Mouse (Mus musculus): ENCODE measurements around the gene Rab10. TPM values are rescaled to one million over a fixed set of nuclear protein-coding genes. Genes with fewer than 3 reads are reported as not detected.

The Rab10 gene
- polyA plus RNA-seq, 1 experiment from 2014 or later = 60.8 TPM

GRCm38 (mm10) chr12:3291849-3292248 lies 17.9 kb downstream of the Rab10 start:
- H3K27ac ChIP-seq (replicated peaks) = 0 out of 2 replicates have a peak overlapping the region, but pooled peaks have one; percentile 20
- no peak overlapping the region for H3K9ac ChIP-seq
- H3K4me3 ChIP-seq = no peak overlapping the region
- WGBS = 83% methylated on average over 1 of the region's 1 CpGs
- no peaks in the 10 kb centered on the region for H3K9me3 ChIP-seq
- peaks cover 19% of the 10 kb centered on the region for H3K4me1 ChIP-seq
- H3K36me3 ChIP-seq = peaks cover 13% of the 10 kb centered on the region
- no peak for ATAC-seq (ENCODE audit: extremely low read depth, insufficient number of reproducible peaks, low FRiP score, low TSS enrichment)
- no peaks in the 10 kb centered on the region for H3K27me3 ChIP-seq (replicated peaks)
- no peak overlapping the region for H3K4me2 ChIP-seq

- Histone ChIP-seq H3K27me3 (replicated peaks) (no peaks in the 10 kb centered on the region), H3K4me3 (no peak overlapping the region), H3K9ac (no peak overlapping the region), H3K36me3 (peaks cover 13% of the 10 kb centered on the region), H3K4me1 (peaks cover 15% of the 10 kb centered on the region), H3K9me3 (no peaks in the 10 kb centered on the region), H3K27ac (replicated peaks) (no peak overlapping the region), H3K4me2 (no peak overlapping the region)
- ATAC-seq (ENCODE audit: extremely low read depth, insufficient number of reproducible peaks, low FRiP score, low TSS enrichment) = no peak
- WGBS = 78% methylated on average over 4 of the region's 4 CpGs
Observed at GRCm38 (mm10) chr12:3291038-3291437, 18.7 kb downstream of the Rab10 start.

- no peak overlapping the region for H3K27ac ChIP-seq (replicated peaks)
- peaks cover 13% of the 10 kb centered on the region for H3K36me3 ChIP-seq
- H3K4me2 ChIP-seq = no peak overlapping the region
- H3K9ac ChIP-seq = no peak overlapping the region
- no peak overlapping the region for H3K4me3 ChIP-seq
- no peaks in the 10 kb centered on the region for H3K27me3 ChIP-seq (replicated peaks)
- H3K4me1 ChIP-seq = peaks cover 33% of the 10 kb centered on the region
- no peaks in the 10 kb centered on the region for H3K9me3 ChIP-seq
- WGBS = 100% methylated on average over 1 of the region's 1 CpGs
- ATAC-seq (ENCODE audit: extremely low read depth, insufficient number of reproducible peaks, low FRiP score, low TSS enrichment) = no peak
Observed at GRCm38 (mm10) chr12:3288440-3288839, 21.3 kb downstream of the Rab10 start.

- no peak overlapping the region for H3K4me2 ChIP-seq
- no peak overlapping the region for H3K9ac ChIP-seq
- 43% methylated on average over 1 of the region's 1 CpGs for WGBS
- no peak overlapping the region for H3K27ac ChIP-seq (replicated peaks)
- no peak overlapping the region for H3K4me3 ChIP-seq
- no peaks in the 10 kb centered on the region for H3K9me3 ChIP-seq
- H3K4me1 ChIP-seq = peaks cover 27% of the 10 kb centered on the region
- H3K36me3 ChIP-seq = peaks cover 10% of the 10 kb centered on the region
- H3K27me3 ChIP-seq (replicated peaks) = no peaks in the 10 kb centered on the region
- no peak for ATAC-seq (ENCODE audit: extremely low read depth, insufficient number of reproducible peaks, low FRiP score, low TSS enrichment)
Observed at GRCm38 (mm10) chr12:3285919-3286318, 23.9 kb downstream of the Rab10 start.

- Histone ChIP-seq H3K27me3 (replicated peaks) (no peaks in the 10 kb centered on the region), H3K4me2 (peak overlapping the region; percentile 31; the same call in 1 of the 2 replicates), H3K36me3 (peaks cover 6% of the 10 kb centered on the region; the same call in 1 of the 2 replicates), H3K27ac (replicated peaks) (no peak overlapping the region), H3K9me3 (no peaks in the 10 kb centered on the region), H3K4me3 (no peak overlapping the region), H3K4me1 (peaks cover 27% of the 10 kb centered on the region), H3K9ac (no peak overlapping the region)
- no peak for ATAC-seq (ENCODE audit: extremely low read depth, insufficient number of reproducible peaks, low FRiP score, low TSS enrichment)
- 78% methylated on average over 6 of the region's 6 CpGs for WGBS
Observed at GRCm38 (mm10) chr12:3285377-3285776, 24.4 kb downstream of the Rab10 start.

- H3K4me1 ChIP-seq = peaks cover 27% of the 10 kb centered on the region
- no peak for ATAC-seq (ENCODE audit: extremely low read depth, insufficient number of reproducible peaks, low FRiP score, low TSS enrichment)
- 81% methylated on average over 2 of the region's 2 CpGs for WGBS
- no peaks in the 10 kb centered on the region for H3K9me3 ChIP-seq
- no peak overlapping the region for H3K4me2 ChIP-seq
- no peak overlapping the region for H3K4me3 ChIP-seq
- peaks cover 6% of the 10 kb centered on the region; the same call in 1 of the 2 replicates for H3K36me3 ChIP-seq
- no peaks in the 10 kb centered on the region for H3K27me3 ChIP-seq (replicated peaks)
- no peak overlapping the region for H3K27ac ChIP-seq (replicated peaks)
- no peak overlapping the region for H3K9ac ChIP-seq
Observed at GRCm38 (mm10) chr12:3284463-3284862, 25.3 kb downstream of the Rab10 start.

- H3K9me3 ChIP-seq = no peaks in the 10 kb centered on the region
- peaks cover 6% of the 10 kb centered on the region; the same call in 1 of the 2 replicates for H3K36me3 ChIP-seq
- ATAC-seq (ENCODE audit: extremely low read depth, insufficient number of reproducible peaks, low FRiP score, low TSS enrichment) = no peak
- WGBS = 64% methylated on average over 4 of the region's 4 CpGs
- peaks cover 31% of the 10 kb centered on the region for H3K4me1 ChIP-seq
- H3K4me2 ChIP-seq = no peak overlapping the region
- H3K27me3 ChIP-seq (replicated peaks) = no peaks in the 10 kb centered on the region
- no peak overlapping the region for H3K9ac ChIP-seq
- no peak overlapping the region for H3K4me3 ChIP-seq
- no peak overlapping the region for H3K27ac ChIP-seq (replicated peaks)
Observed at GRCm38 (mm10) chr12:3283829-3284440, 25.8 kb downstream of the Rab10 start.

- Histone ChIP-seq H3K4me1 (peaks cover 33% of the 10 kb centered on the region), H3K9ac (no peak overlapping the region), H3K4me2 (no peak overlapping the region), H3K27ac (replicated peaks) (no peak overlapping the region), H3K4me3 (no peak overlapping the region), H3K9me3 (no peaks in the 10 kb centered on the region), H3K27me3 (replicated peaks) (no peaks in the 10 kb centered on the region), H3K36me3 (peaks cover 2% of the 10 kb centered on the region; the same call in 1 of the 2 replicates)
- ATAC-seq (ENCODE audit: extremely low read depth, insufficient number of reproducible peaks, low FRiP score, low TSS enrichment) = no peak
- 64% methylated on average over 1 of the region's 1 CpGs for WGBS
Observed at GRCm38 (mm10) chr12:3282954-3283353, 26.8 kb downstream of the Rab10 start.

GRCm38 (mm10) chr12:3282520-3282919 lies 27.2 kb downstream of the Rab10 start:
- ATAC-seq (ENCODE audit: extremely low read depth, insufficient number of reproducible peaks, low FRiP score, low TSS enrichment) = no peak
- H3K4me1 ChIP-seq = peaks cover 35% of the 10 kb centered on the region
- H3K4me2 ChIP-seq = no peak overlapping the region
- H3K9ac ChIP-seq = no peak overlapping the region
- no peaks in the 10 kb centered on the region for H3K36me3 ChIP-seq
- H3K4me3 ChIP-seq = no peak overlapping the region
- H3K27me3 ChIP-seq (replicated peaks) = no peaks in the 10 kb centered on the region
- H3K27ac ChIP-seq (replicated peaks) = no peak overlapping the region
- no peaks in the 10 kb centered on the region for H3K9me3 ChIP-seq
- WGBS = 79% methylated on average over 2 of the region's 2 CpGs

GRCm38 (mm10) chr12:3278880-3279339 lies 30.9 kb downstream of the Rab10 start:
- no peak for ATAC-seq (ENCODE audit: extremely low read depth, insufficient number of reproducible peaks, low FRiP score, low TSS enrichment)
- Histone ChIP-seq H3K9me3 (no peaks in the 10 kb centered on the region), H3K27ac (replicated peaks) (no peak overlapping the region), H3K27me3 (replicated peaks) (no peaks in the 10 kb centered on the region), H3K4me3 (no peak overlapping the region), H3K4me2 (no peak overlapping the region), H3K9ac (no peak overlapping the region), H3K4me1 (peaks cover 22% of the 10 kb centered on the region), H3K36me3 (no peaks in the 10 kb centered on the region)
- WGBS = 67% methylated on average over 2 of the region's 2 CpGs

GRCm38 (mm10) chr12:3270818-3271217 lies 39.0 kb downstream of the Rab10 start:
- Histone ChIP-seq H3K4me1 (0 out of 2 replicates have a peak, but pooled peaks cover 4% of the 10 kb centered on the region), H3K4me2 (no peak overlapping the region), H3K9ac (no peak overlapping the region), H3K9me3 (peaks cover 3% of the 10 kb centered on the region; the same call in 1 of the 2 replicates), H3K36me3 (0 out of 2 replicates have a peak, but pooled peaks cover 11% of the 10 kb centered on the region), H3K27me3 (replicated peaks) (no peaks in the 10 kb centered on the region), H3K4me3 (no peak overlapping the region), H3K27ac (replicated peaks) (no peak overlapping the region)
- ATAC-seq (ENCODE audit: extremely low read depth, insufficient number of reproducible peaks, low FRiP score, low TSS enrichment) = no peak

- 83% methylated on average over 2 of the region's 2 CpGs for WGBS
- Histone ChIP-seq H3K4me2 (no peak overlapping the region), H3K36me3 (peaks cover 21% of the 10 kb centered on the region), H3K27ac (replicated peaks) (no peak overlapping the region), H3K9me3 (peaks cover 3% of the 10 kb centered on the region; the same call in 1 of the 2 replicates), H3K9ac (no peak overlapping the region), H3K4me1 (peaks cover 7% of the 10 kb centered on the region; the same call in 1 of the 2 replicates), H3K4me3 (no peak overlapping the region), H3K27me3 (replicated peaks) (no peaks in the 10 kb centered on the region)
- no peak for ATAC-seq (ENCODE audit: extremely low read depth, insufficient number of reproducible peaks, low FRiP score, low TSS enrichment)
Observed at GRCm38 (mm10) chr12:3267397-3267796, 42.4 kb downstream of the Rab10 start.

Measured in heart, embryonic 13.5 days (tissue).